Mouse (Mus musculus): ENCODE data around the gene Cnr2. TPM values are rescaled to one million over a fixed set of nuclear protein-coding genes. Genes with fewer than 3 reads are reported as not detected.

The Cnr2 gene
- polyA plus RNA-seq, 1 experiment = not detected

DNA sequence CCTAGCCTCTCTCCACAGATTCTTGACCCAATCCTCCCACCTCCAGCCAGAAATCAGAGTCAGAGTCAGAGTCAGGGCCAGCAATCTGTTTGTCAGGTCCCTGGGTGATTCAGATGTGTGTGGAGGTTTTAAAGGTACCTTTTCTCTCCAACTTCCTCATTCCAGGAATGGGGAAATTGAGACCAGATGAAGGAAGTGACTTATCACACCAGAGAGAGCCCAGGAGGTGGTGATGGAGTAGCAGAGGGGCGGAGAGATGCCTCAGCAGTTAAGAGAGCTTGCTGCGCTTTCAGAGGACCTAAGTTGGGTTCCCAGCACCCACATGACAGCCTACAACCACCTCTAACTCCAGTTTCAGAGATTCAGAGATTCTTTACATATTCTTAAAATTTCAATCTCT, 3.7 kb upstream of the Cnr2 start:
- no peak for TF ChIP-seq TCF3 (IDR thresholded peaks at IDR 0.05; ENCODE audit: insufficient read length, low read depth)
- TF ChIP-seq CEBPB (IDR thresholded peaks at IDR 0.05; ENCODE audit: insufficient read depth, poor library complexity, severe bottlenecking) = no peak
- TF ChIP-seq POLR2A (IDR thresholded peaks at IDR 0.05; ENCODE audit: insufficient read length, low read depth) = no peak
- no peak for TF ChIP-seq POLR2AphosphoS2 (IDR thresholded peaks at IDR 0.05; ENCODE audit: insufficient read length, low read depth)
- TF ChIP-seq MAX (IDR thresholded peaks at IDR 0.05; ENCODE audit: low read depth) = no peak
- TF ChIP-seq REST (IDR thresholded peaks at IDR 0.05; ENCODE audit: insufficient read depth, insufficient read length) = no peak
- no peak for TF ChIP-seq USF1 (IDR thresholded peaks at IDR 0.05; ENCODE audit: low read depth)
- TF ChIP-seq MYOD1 (IDR thresholded peaks at IDR 0.05; ENCODE audit: control insufficient read depth in 1 of 3, insufficient read length in 2 of 3, low read depth in 2 of 3) = no peak
- TF ChIP-seq TCF12 (IDR thresholded peaks at IDR 0.05; ENCODE audit: insufficient read depth, poor library complexity, severe bottlenecking) = no peak
- TF ChIP-seq MYOG (IDR thresholded peaks at IDR 0.05; ENCODE audit: control insufficient read depth in 1 of 3, insufficient read depth in 1 of 3, insufficient read length in 2 of 3, low read depth in 2 of 3) = no peak
- TF ChIP-seq SRF (IDR thresholded peaks at IDR 0.05; ENCODE audit: control insufficient read depth, insufficient read length, low read depth) = no peak
- TF ChIP-seq E2F4 (IDR thresholded peaks at IDR 0.05; ENCODE audit: insufficient read depth) = no peak

GRCm38 (mm10) chr4:135892884-135893283, 2.3 kb upstream of the Cnr2 start:
- H3K4me3 ChIP-seq = no peak overlapping the region
- no peak overlapping the region for H3ac ChIP-seq (ENCODE audit: control insufficient read depth, insufficient read length)
- H3K79me2 ChIP-seq (ENCODE audit: control insufficient read depth, insufficient read depth) = no peaks in the 10 kb centered on the region
- H3K36me3 ChIP-seq (ENCODE audit: control insufficient read depth, insufficient read depth) = no peaks in the 10 kb centered on the region
- TF ChIP-seq POLR2A (IDR thresholded peaks at IDR 0.05; ENCODE audit: insufficient read length, low read depth) (no peak), TCF12 (IDR thresholded peaks at IDR 0.05; ENCODE audit: insufficient read depth, poor library complexity, severe bottlenecking) (no peak), REST (IDR thresholded peaks at IDR 0.05; ENCODE audit: insufficient read depth, insufficient read length) (no peak), CEBPB (IDR thresholded peaks at IDR 0.05; ENCODE audit: insufficient read depth, poor library complexity, severe bottlenecking) (no peak), SRF (IDR thresholded peaks at IDR 0.05; ENCODE audit: control insufficient read depth, insufficient read length, low read depth) (no peak), TCF3 (IDR thresholded peaks at IDR 0.05; ENCODE audit: insufficient read length, low read depth) (no peak), USF1 (IDR thresholded peaks at IDR 0.05; ENCODE audit: low read depth) (no peak)
- no peak overlapping the region for H3K4me2 ChIP-seq (ENCODE audit: low read depth)
- H3K27me3 ChIP-seq (ENCODE audit: control insufficient read depth, insufficient read depth, insufficient read length) = peaks cover 16% of the 10 kb centered on the region

More for the DNA sequence above, 3.7 kb upstream of the Cnr2 start:
- Histone ChIP-seq H3K36me3 (ENCODE audit: control insufficient read depth, insufficient read depth) (no peaks in the 10 kb centered on the region), H3K79me2 (ENCODE audit: control insufficient read depth, insufficient read depth) (no peaks in the 10 kb centered on the region), H3K27me3 (ENCODE audit: control insufficient read depth, insufficient read depth, insufficient read length) (peaks cover 16% of the 10 kb centered on the region), H3ac (ENCODE audit: control insufficient read depth, insufficient read length) (no peak overlapping the region), H3K4me3 (no peak overlapping the region), H3K4me2 (ENCODE audit: low read depth) (no peak overlapping the region)

DNA sequence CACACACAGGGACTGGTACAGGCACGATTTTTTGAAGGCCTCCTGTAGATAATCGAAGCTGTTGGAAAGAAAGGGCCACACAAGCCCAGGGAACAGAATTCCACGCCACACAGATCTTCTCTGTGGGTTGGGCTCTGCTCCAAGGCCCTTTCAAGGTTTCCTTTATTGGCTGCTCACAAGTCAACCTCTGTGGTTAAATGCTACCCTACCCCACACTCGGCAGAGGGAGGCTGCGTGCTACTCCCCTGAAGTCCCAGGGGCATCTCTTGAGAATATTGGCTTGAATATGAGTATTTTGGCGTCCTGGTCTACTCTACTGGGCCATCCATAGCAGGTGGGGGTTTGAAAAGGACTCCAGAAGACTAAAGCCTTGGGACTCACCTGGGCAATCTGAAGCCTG, 963 bp downstream of the Cnr2 start:
- H3K4me3 ChIP-seq = no peak overlapping the region
- H3K27me3 ChIP-seq (ENCODE audit: control insufficient read depth, insufficient read depth, insufficient read length) = peaks cover 16% of the 10 kb centered on the region
- H3K4me2 ChIP-seq (ENCODE audit: low read depth) = no peak overlapping the region
- H3K79me2 ChIP-seq (ENCODE audit: control insufficient read depth, insufficient read depth) = no peaks in the 10 kb centered on the region
- H3K36me3 ChIP-seq (ENCODE audit: control insufficient read depth, insufficient read depth) = no peaks in the 10 kb centered on the region
- TF ChIP-seq POLR2A (IDR thresholded peaks at IDR 0.05; ENCODE audit: insufficient read length, low read depth) (no peak), REST (IDR thresholded peaks at IDR 0.05; ENCODE audit: insufficient read depth, insufficient read length) (no peak), USF1 (IDR thresholded peaks at IDR 0.05; ENCODE audit: low read depth) (no peak), SRF (IDR thresholded peaks at IDR 0.05; ENCODE audit: control insufficient read depth, insufficient read length, low read depth) (no peak), CEBPB (IDR thresholded peaks at IDR 0.05; ENCODE audit: insufficient read depth, poor library complexity, severe bottlenecking) (no peak), MYOD1 (IDR thresholded peaks at IDR 0.05; ENCODE audit: control insufficient read depth in 1 of 3, insufficient read length in 2 of 3, low read depth in 2 of 3) (no peak), TCF3 (IDR thresholded peaks at IDR 0.05; ENCODE audit: insufficient read length, low read depth) (no peak)
- no peak overlapping the region for H3ac ChIP-seq (ENCODE audit: control insufficient read depth, insufficient read length)

- Histone ChIP-seq H3ac (ENCODE audit: control insufficient read depth, insufficient read length) (no peak overlapping the region), H3K79me2 (ENCODE audit: control insufficient read depth, insufficient read depth) (no peaks in the 10 kb centered on the region), H3K4me2 (ENCODE audit: low read depth) (peak overlapping the region; percentile 30), H3K27me3 (ENCODE audit: control insufficient read depth, insufficient read depth, insufficient read length) (peaks cover 16% of the 10 kb centered on the region), H3K36me3 (ENCODE audit: control insufficient read depth, insufficient read depth) (no peaks in the 10 kb centered on the region), H3K4me3 (no peak overlapping the region)
- no peak for TF ChIP-seq POLR2A (IDR thresholded peaks at IDR 0.05; ENCODE audit: insufficient read length, low read depth)
Observed at GRCm38 (mm10) chr4:135898380-135899049, 3.3 kb downstream of the Cnr2 start.

DNA sequence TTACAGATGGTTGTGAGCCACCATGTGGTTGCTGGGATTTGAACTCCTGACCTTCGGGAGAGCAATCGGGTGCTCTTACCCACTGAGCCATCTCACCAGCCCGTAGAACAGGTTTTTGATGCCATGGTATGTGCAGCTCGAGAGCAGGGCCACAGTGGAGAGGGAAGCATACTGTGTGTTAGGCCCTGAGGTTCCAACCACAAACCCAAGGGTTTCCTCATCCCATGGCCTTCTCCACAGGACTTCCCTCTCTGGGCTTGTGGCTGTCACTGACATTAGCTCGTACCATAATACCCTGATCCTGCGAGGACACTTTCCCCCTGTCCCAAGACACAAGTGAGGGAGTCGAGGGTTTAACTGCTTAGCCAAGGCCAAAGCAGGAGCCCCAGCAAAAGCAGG, 3.9 kb downstream of the Cnr2 start:
- Histone ChIP-seq H3ac (ENCODE audit: control insufficient read depth, insufficient read length) (no peak overlapping the region), H3K27me3 (ENCODE audit: control insufficient read depth, insufficient read depth, insufficient read length) (peaks cover 20% of the 10 kb centered on the region), H3K4me2 (ENCODE audit: low read depth) (no peak overlapping the region), H3K79me2 (ENCODE audit: control insufficient read depth, insufficient read depth) (no peaks in the 10 kb centered on the region), H3K36me3 (ENCODE audit: control insufficient read depth, insufficient read depth) (no peaks in the 10 kb centered on the region), H3K4me3 (no peak overlapping the region)
- TF ChIP-seq POLR2AphosphoS2 (IDR thresholded peaks at IDR 0.05; ENCODE audit: insufficient read length, low read depth) (no peak), REST (IDR thresholded peaks at IDR 0.05; ENCODE audit: insufficient read depth, insufficient read length) (no peak)

Measured in myocyte (in vitro differentiated cells).